Mouse (Mus musculus): ENCODE measurements around the gene Gm5244.

DNA sequence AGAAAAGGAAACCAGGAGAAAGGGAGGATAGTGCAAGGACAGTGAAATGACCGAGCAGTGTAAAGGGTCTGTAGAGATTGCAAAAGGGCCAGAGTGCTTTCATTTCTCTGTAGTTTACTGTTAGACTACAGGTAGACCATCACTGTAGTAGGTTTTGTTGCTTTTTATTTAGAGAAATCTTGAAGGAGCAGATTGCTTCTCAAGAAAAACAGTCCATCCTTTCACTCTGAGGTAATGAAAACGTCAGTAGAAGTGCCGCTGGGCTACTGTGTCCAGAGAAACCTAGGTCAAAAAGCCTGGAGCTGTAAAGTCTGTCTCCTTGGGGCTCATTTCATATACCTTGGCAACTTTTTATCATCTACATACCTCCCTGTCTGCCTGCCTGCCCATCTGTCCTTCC, 47.4 kb upstream of the Gm5244 start:
- TF ChIP-seq POLR2A (IDR thresholded peaks at IDR 0.05; ENCODE audit: borderline replicate concordance, extremely low read depth, low read depth, low read length) = no peak
- no peak for TF ChIP-seq CTCF (IDR thresholded peaks at IDR 0.05; ENCODE audit: insufficient read depth, low read length)

Data from lung, adult 2 months (tissue).